Mouse (Mus musculus) urinary bladder, adult 18-20 months (tissue): ENCODE results near the gene Atxn1.

Experiments used
- DNase-seq, 2 experiments: peaks; one replicate each; pipeline ENCODE4 v3.0.0; 2022; ENCODE audit warnings: low spot score in 2 of 2, mixed read lengths in 2 of 2

Gene Atxn1

DNA sequence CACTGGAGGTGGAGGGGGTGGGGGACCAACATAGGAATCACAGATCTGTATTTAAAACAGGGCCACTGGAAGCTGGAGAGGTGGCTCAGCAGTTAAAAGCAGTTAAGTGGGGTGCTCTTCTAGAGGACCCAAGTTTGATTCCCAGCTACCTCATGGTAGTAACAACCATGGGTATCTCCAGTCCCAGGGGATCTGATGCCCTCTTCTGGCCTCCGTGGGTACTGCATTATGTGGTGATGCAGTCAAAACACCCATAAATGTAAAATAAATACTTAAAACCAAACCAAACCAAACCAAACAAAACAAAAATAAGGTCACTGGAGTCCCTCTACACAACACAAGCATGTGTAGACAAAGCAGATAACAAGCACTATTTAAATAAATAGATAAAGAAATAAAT is 32.9 kb downstream of the Atxn1 start:
- DNase-seq = no peak

DNA sequence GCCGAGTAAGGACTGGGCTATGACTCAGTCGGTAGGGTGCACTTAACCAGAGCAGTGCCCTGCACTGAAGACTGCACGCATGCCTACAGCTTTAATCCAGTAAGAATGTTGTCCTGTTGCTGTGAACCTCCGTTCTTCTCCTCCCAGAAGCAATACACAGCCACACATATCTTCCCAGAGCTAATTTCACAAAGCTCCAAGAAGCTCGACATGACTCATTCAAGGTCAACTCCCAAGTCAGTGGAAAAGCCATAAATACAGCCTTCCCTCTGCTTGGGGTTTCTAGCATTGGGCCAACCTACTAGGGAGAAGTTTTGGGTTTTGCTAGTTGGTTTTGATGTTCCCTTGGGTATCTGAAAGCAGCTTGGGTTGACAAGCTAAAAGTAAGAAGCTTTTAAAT is 33.6 kb downstream of the Atxn1 start:
- no peak for DNase-seq

DNA sequence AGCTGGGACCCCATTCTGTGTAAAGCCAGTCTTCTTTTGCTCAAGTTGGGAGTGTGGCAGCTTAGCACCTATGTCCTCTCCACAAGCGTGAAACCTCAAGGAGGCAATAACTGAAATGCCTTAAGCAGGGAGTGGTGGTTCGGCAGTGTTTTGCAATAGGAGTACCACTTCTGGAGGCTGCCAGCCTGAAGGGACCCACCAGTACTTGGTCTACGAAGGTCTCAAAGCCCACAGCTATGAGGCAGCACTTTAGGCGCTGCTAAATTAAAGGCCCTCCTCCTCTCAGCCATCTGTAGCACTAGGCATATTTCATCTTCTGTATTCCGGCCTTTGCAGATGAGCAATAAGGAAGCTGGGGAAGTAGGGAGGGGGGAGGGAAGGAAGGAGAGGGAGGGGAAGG is 35.1 kb downstream of the Atxn1 start:
- no peak for DNase-seq

GRCm38 (mm10) chr13:45925294-45925693 is 39.5 kb downstream of the Atxn1 start:
- no peak for DNase-seq

DNA sequence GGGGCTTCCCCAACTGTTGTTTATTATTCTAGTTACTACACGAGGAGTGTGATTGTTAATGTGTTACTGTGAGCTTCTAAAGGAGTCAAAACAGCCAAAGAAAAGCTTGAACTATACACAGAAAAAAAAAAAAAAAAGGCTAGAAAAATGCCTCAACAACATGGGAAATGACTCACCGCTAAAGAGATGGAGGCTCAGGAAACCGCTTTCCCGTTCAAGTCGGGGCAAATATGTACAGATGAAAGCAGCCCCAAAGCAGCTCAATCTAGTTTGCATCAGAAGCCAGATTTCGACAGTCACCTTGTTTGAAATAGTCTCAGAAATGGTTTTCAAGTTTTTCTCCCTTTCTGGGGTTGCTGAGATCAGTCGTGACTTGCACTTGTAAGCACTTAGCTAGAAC is 40.3 kb downstream of the Atxn1 start:
- DNase-seq = peak in 1 of 2 experiments; percentile 30

GRCm38 (mm10) chr13:45923086-45923485 is 41.7 kb downstream of the Atxn1 start:
- no peak for DNase-seq

- DNase-seq = no peak
Measured at GRCm38 (mm10) chr13:45922467-45922866, 42.3 kb downstream of the Atxn1 start.

- no peak for DNase-seq
Measured at GRCm38 (mm10) chr13:45918956-45919711, 45.7 kb downstream of the Atxn1 start.

DNA sequence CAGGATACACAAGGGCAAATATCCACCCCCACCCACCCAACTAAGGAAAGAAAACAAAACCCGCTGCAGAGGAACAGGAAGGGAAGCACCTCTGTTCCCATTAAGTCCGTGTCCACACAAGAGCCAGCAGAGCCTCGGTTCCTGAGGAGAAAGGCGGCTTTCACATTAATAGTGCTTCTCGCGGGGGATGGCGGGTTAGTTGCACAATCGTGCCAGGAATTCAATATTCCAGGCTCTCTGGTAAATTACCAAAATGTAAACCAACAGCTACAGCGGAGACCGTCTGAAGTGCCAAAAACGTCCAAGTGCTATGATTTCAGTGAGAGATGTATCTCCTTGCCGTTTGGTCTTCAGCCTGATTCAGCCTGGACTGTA is 46.8 kb downstream of the Atxn1 start:
- DNase-seq = no peak

DNA sequence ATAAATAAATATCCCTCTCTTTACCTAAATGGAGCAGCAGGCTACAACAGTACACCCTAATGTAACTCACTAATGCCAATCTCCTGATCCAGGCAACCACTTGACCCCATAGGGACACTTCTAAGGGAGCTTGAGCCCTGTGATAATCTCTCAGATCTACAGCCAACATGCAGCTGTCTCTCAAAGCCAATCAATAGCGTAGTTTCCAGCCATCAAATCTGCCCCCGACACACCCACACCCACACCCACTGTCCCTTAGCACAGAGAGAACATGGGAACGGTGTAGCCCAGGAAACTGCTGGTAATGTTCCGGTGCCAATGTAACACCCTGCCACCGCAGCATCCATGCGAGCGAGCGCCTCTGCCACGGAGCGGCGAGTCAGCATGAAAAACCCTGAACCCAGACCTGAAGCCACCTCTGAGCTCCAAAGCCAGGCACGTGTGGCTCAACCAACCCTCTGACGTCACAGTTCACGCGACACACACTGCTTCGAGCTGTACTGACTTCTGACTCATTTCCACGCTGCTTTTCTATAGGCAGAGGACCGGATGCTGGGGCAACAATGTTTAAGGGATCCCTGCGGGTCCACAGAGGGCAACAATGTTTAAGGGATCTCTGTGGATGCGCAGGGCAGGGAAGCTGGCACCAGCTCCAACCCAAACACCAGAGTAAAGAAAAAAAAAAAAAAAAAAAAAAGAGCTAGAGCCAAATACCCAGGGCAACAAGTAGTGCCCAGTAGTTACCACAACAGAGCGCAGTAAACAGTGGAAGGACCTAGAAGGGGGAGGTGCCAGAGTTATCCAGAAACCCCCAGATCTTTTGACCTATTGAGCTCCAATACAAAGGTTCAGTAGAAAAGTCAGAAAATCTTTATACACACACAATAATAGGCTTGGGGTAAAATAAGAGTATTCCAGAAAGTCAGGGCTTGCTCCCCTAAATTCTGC is 47.5 kb downstream of the Atxn1 start:
- no peak for DNase-seq

DNA sequence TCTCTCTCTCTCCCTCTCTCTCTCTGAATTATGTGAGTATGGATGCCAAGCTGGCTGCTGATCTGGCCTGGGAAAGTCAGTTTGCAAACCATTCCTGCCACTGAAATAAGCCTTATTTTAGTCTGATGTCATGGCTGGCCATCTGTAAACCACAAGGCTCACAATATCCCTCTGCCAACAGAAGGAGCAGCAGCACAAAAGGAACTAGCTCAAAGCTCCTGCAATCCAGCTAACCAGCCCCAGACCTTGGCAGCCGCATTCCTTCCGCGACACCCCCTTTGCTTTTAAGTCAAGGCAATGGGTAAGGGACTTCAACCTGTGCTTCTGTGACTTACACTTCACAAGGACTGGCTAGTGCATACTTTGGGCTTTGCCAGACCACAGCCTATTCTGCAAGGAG is 48.9 kb downstream of the Atxn1 start:
- DNase-seq = no peak

- DNase-seq = no peak
Measured at GRCm38 (mm10) chr13:45915026-45915425, 49.8 kb downstream of the Atxn1 start.

DNA sequence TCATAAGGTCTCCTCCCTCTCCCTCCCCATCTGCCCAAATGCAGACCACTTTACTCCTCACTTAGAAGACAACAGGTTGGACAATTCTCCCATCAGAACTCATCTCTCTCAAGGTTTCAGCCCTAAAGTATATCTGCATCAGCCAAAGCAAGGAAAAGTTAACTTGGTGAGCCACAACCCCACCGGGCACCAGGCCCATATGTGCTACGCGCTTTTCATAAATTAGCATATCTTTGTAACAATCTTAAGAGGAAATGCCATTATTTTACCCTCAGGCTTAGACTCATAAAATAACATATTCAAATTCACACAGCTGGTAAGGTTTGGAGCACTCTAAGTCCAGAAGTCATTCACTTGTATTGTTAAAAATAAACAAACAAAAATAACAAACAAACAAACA is 50.7 kb downstream of the Atxn1 start:
- no peak for DNase-seq

DNA sequence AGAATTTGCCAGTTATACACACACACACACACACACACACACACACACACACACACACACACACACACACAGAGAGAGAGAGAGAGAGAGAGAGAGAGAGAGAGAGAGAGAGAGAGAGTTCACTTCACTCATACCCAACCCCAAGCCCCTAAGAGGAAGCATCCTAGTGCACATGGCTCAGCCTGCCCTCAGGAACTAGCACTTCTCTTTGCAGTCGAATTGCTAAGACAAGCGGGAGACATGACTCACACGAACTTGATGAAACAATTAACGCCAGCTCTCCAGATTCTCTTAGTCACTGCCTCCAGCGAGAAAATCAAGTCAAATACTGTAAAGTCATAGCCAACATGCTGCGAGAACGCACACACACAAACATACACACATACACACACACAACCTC is 53.0 kb downstream of the Atxn1 start:
- DNase-seq = no peak

GRCm38 (mm10) chr13:45911069-45911468 is 53.7 kb downstream of the Atxn1 start:
- DNase-seq = no peak

- no peak for DNase-seq
Measured at GRCm38 (mm10) chr13:45910348-45910747, 54.5 kb downstream of the Atxn1 start.

DNA sequence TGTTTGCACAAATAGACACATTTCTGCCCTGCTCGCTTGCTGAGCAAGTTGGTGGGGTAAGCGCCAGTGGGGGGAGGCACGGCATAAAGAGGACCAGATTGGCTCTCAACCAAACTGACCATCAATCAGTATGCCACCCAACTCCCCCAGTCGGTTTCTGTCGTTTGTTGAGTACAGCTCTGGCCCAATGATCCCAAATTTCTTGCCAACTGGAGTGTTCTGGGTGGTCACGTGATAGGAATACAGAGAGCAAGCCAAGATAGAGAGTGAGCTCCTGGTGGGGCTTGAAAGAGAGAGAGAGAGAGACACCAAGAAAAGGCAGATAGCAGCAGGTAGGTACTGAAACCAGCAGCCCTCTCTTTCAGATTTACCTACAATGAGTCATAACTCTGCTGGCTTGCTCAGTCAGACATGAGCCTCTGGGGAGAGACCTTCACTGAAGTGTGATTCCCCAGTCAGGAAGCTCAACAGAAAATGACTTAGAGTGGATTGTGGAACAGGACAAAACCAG is 57.6 kb downstream of the Atxn1 start:
- DNase-seq = no peak

GRCm38 (mm10) chr13:45906438-45907166 is 58.2 kb downstream of the Atxn1 start:
- DNase-seq = no peak

- no peak for DNase-seq
Measured at GRCm38 (mm10) chr13:45904955-45905354, 59.9 kb downstream of the Atxn1 start.

GRCm38 (mm10) chr13:45904456-45904855 is 60.4 kb downstream of the Atxn1 start:
- DNase-seq = no peak

- peak in 1 of 2 experiments; percentile 34 for DNase-seq
Measured at GRCm38 (mm10) chr13:45903519-45904274, 61.1 kb downstream of the Atxn1 start.
